Mouse (Mus musculus) layer of hippocampus, postnatal 10 days (tissue): ENCODE measurements around the gene Wnt10b. TPM values are rescaled to one million over a fixed set of nuclear protein-coding genes. Genes with fewer than 3 reads are reported as not detected.
"Not testable (repeated sequence)": the region's sequence is repeated elsewhere in the genome, so short reads cannot be mapped to it uniquely, and the experiment has no call there.

Experiments used
- DNase-seq, 2 experiments: peaks; one replicate each; pipeline ENCODE4 v3.0.0; 2021; ENCODE audit warnings: low spot score in 2 of 2
- long read RNA-seq: library from polyadenylated mRNA; stranded (forward); transcript quantifications from one replicate; pipeline ENCODE4 v2.0.0, GENCODE M21; 2023
- total RNA-seq, 2 experiments: library from RNA; stranded (reverse); gene quantifications; 2 replicates each; pipeline ENCODE4 v1.2.3; 2021

Wnt10b gene
- total RNA-seq, result under 1 TPM; 0.25 to 0.37 TPM
- long read RNA-seq, result 0 reads

DNA sequence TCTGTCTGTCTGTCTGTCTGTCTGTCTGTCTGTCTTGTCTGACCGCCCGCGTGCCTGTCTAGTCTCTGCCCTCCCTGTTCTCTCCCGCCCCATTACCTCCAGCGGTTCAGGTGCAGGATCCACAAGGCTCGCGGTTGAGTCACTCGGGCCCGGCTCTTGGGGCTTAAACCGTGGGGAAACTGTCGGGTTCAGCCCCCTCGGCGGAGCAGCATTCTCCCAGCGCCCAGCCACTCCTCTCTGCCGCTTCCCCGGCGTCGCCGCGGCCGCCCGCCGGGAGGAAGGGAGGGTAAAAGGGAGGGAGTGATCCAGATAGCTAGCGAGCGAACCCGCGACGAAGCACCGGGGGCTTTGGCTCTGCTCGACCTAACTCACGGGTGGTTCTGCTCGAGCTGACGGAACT, at the start of gene Wnt10b:
Gene Wnt10b (minus strand): TSS at position 389 of the 400 bp plus-strand sequence.
- no peak for DNase-seq

- no peak for DNase-seq
Observed at GRCm38 (mm10) chr15:98827611-98828011, 49.7 kb upstream of the Wnt10b start.

GRCm38 (mm10) chr15:98823434-98823833, 45.5 kb upstream of the Wnt10b start:
- no peak for DNase-seq

GRCm38 (mm10) chr15:98822147-98822546, 44.2 kb upstream of the Wnt10b start:
- DNase-seq, result no peak

DNA sequence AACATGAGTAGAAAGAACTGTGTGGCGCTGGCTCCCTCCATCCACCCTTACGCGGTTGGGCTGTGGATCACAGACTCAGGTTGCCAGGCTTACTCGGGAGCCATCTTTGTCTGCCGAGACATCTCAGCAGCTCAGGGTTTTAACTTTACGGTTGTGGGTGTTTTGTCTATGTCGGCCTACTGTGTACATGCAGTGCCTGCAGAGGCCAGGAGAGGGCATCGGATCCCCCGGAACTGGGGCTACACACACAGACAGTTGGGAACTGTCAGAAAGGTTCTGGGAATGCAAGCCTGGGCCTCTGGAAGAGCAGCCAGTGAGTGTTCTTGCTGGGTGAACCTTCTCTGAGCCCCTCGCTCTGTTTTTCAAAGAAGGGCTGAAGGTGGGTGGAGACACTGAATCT, 43.5 kb upstream of the Wnt10b start:
- DNase-seq, result no peak

- no peak for DNase-seq
Observed at GRCm38 (mm10) chr15:98820937-98821336, 43.0 kb upstream of the Wnt10b start.

DNA sequence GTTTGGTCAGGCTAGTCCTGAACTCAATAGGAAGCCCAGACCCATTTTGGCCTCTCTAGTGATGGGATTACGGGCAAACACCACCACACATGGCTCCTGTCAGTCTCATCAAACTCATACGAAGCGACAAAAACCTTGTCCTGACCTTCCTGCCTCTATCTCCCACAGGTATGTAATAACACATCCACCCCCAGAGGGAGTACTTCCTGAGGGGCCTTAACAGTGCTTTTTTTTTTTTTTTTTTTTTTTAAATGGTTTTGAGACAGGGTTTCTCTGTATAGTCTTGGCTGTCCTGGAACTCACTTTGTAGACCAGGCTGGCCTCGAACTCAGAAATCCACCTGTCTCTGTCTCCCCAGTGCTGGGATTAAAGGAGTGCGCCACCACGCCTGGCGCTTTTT, 40.2 kb upstream of the Wnt10b start:
- DNase-seq, result no peak

DNA sequence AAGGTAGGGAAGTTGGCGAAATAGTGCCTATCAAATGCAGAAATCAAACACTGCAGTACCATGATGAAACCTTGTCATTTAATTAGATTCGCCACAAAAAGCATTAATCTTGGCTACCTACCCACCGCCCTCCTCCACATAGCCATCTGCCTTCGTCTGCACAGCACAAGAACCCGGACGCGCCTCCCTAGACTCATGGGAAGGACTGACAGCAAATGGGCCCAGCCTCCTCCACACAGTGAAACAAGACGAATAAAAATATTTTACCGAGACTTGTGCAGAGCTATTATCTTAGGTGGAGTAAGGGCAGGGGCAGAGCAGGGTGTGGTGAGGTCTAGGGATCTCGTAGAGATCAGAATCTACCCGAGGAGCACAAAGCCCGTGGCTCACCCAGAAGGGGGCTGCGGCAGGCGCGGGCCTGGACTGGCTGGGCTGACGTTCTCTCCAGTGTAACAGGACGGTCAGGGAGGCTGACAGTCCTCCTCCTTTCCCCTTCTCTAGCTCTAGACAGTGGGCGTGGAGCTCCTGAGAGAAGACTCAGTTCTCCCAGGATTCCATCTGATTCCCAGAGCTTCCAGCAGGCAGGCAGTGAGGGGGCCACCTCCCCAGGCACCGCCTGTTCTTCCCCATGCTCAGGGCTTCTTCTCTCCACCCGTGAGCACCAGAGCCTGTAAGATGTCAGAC, 34.9 kb upstream of the Wnt10b start:
- no peak for DNase-seq

- DNase-seq, result not testable (repeated sequence)
Observed at GRCm38 (mm10) chr15:98810212-98810611, 32.3 kb upstream of the Wnt10b start.

- DNase-seq, result no peak
Observed at GRCm38 (mm10) chr15:98809390-98809789, 31.4 kb upstream of the Wnt10b start, which contains the start of gene Ddn. Ddn (minus strand) TSS chr15:98809490.

- peak; percentile 55 to 71 for DNase-seq
Observed at GRCm38 (mm10) chr15:98808651-98809134, 30.7 kb upstream of the Wnt10b start.

DNA sequence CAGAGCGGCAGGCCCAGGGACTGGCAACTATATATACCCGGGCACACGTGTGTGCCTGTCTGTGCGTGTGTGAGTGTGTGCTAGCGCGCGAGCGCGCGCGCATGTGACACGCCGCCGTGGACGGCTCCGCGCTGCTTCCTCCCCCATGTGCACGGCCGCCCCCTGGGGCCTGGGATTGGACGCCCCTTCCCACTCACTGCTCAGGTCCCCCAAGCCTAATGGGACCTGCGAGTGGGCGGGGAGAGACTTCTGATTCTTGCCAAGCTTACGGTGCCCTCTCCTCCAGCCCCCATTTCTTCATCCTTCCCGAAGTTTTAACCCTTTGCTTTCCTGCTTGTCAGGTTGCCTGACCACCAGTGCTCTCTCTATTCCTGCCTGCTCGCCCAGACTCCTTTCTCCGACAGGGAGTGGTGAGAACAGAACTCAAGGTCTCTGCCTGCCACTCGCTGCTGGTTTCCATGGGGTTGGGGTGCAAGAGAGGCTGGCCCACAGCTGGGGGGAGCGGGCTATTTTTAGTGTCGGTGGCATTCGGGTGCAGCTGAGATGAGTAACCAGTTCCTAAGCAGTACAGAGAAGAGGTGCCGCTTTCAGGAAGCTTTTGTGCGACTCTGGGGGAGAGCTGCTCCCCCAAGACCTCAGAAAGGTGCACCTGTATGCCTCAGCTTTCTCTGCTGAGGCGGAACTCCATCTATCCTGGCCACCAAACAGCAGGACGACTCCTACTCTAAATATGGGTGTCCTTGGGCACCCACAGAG, 30.1 kb upstream of the Wnt10b start:
- DNase-seq, result peak; percentile 86

- peak in 1 of 2 experiments; percentile 44 for DNase-seq
Observed at GRCm38 (mm10) chr15:98806809-98807770, 29.1 kb upstream of the Wnt10b start.

DNA sequence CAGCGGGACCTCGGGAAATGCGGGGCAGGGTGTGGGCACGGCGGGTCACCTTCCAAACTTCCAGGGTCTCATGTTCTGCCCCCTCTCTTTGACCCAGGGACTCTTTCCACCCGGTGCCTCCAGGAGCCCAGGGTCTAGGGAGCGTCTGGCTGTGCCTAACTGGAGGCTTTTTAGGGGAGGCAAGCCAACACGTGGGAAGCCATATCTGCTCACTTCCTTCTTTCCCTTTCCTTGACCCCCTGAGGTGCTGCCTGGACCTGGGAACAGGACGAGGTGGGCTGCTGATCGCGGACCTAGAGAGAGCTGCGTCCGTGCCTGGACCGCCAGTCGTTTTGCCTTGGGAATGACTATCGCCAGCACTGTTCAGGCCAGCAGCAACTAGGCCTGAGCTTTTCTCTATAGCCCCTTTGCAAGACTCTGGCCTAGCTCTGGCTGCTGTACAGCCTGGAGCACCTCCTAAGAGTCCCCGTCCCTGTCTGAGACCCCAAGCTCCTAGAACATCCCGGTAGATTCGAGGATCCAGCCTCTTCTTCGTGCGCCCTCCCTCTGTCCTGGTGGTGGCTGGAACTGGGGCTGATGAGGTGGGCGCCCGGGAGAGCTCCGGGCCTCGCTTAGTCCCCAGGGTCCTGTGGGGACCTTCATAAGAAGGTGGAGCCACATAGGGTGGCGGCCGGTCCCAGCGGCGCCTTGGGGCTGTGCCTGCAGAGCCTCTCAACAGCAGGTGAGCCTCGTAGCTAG, 28.3 kb upstream of the Wnt10b start:
- no peak for DNase-seq

DNA sequence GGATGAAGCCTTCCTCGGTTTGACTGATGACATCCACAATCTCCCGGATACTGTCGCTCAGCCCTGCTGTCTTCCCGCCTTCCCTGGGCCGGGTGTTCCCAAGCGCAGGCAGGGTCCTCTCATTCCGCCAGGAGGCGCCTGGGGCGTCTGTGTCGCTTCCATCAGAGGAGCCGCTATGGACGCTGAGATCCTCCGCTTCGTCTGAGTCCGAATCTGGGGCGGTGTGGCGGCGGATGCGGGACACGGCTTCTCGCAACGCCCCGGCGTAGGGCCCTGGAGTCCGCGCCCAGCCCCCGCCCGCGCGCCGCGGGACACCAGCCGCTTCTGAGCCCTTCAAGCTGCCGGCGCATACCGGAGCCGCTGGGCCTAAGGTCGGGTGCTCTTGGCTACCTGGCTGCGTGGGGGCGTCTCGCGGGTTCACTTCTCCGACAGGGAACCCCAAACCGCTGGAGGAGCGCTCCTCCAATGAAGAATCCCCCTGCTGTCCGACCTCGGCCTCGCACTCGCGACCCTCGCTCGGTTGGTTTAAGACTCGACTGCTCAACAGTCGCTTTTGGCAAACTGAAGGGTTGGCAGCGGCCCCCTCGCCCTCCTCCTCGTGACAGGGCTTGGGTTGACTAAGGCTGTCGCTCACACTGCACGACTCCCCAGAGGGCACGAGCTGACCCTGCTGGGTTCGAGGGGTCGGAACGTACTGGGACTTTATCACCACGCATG, 27.5 kb upstream of the Wnt10b start:
- peak; percentile 77 to 84 for DNase-seq

DNA sequence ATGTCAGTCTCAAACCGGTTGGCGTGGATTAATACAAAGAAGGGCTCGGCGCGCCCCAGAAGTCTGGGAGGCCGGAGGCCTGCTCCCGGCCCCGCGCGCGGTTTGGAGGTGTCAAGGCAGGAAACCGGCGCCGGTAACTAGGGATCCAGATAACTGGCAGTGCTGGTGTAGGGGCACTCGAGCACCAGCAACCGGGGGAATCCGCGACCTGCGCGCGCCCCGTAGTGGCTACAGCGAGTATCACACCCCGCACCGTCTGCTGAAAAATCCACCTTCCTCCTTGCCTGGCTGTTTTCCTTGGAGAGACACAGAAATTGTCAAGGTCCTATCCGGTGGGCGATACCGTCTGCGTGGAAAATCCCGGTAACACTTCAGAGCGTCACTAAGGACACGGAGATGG, 26.1 kb upstream of the Wnt10b start:
- peak; percentile 92 to 94 for DNase-seq

- no peak for DNase-seq
Observed at GRCm38 (mm10) chr15:98802926-98803325, 25.0 kb upstream of the Wnt10b start.

DNA sequence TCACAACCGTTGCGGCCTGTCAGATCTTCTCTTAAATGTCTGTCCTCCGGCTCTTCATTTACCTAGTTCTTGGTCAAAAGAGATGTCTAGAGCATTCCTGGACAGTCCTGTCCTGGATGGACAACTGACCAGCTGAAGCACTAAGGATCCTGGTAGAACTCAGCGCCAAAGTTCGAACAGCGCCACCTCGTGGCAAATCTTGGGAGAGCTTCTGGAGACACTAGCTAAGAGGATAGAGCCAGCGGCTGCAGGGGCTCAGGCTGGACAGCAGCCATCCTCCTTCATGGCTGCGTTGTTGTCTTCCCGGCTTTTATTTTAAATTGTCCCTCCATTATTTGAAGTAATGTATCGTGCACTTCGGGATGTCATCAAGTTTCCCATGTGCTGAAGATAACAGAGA, 21.4 kb upstream of the Wnt10b start:
- DNase-seq, result peak; percentile 85 to 87

DNA sequence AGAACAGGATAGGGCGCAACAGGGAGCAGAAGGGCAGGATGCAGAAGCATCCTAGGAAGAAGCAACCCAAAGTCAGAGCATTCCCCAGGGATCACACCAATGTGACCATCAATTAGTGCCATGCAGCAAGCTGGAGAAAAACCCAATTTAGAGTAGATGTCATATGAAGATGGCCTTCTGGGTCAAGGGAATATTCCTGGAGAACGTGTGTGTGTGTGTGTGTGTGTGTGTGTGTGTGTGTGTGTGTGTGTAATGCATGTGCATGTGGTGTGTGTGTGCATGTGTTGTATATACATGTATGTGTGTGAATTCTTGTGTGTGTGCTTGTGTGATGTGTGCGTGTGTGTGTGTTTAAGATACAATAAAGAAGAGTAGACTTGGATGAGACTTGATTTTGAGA, 21.0 kb upstream of the Wnt10b start:
- no peak for DNase-seq
